Mouse (Mus musculus): Measurements from ENCODE around the gene Rftn1. TPM values are rescaled to one million over a fixed set of nuclear protein-coding genes. Genes with fewer than 3 reads are reported as not detected.

The Rftn1 gene
- polyA plus RNA-seq, 1 experiment from 2014 or later = 14.7 TPM

GRCm38 (mm10) chr17:50158565-50158964 is 31.9 kb downstream of the Rftn1 start:
- no peak overlapping the region for H3K9ac ChIP-seq

GRCm38 (mm10) chr17:50157190-50158150 is 33.0 kb downstream of the Rftn1 start:
- ATAC-seq (replicated peaks; ENCODE audit: low FRiP score) = no peak
- WGBS = 89% methylated on average over 15 of the region's 15 CpGs
- H3K4me2 ChIP-seq = no peak overlapping the region
- no peak overlapping the region for H3K4me3 ChIP-seq (replicated peaks)
- no peaks in the 10 kb centered on the region for H3K27me3 ChIP-seq
- no peak overlapping the region for H3K9ac ChIP-seq
- no peaks in the 10 kb centered on the region for H3K4me1 ChIP-seq
- no peaks in the 10 kb centered on the region for H3K36me3 ChIP-seq
- H3K27ac ChIP-seq = no peak overlapping the region
- no peaks in the 10 kb centered on the region for H3K9me3 ChIP-seq (replicated peaks)

More at GRCm38 (mm10) chr17:50158565-50158964, 31.9 kb downstream of the Rftn1 start:
- Histone ChIP-seq H3K4me2 (no peak overlapping the region), H3K36me3 (no peaks in the 10 kb centered on the region), H3K27ac (no peak overlapping the region), H3K4me1 (no peaks in the 10 kb centered on the region), H3K27me3 (no peaks in the 10 kb centered on the region), H3K4me3 (replicated peaks) (no peak overlapping the region), H3K9me3 (replicated peaks) (no peaks in the 10 kb centered on the region)
- no peak for ATAC-seq (replicated peaks; ENCODE audit: low FRiP score)
- 90% methylated on average over 6 of the region's 6 CpGs for WGBS

GRCm38 (mm10) chr17:50152085-50152484 is 38.4 kb downstream of the Rftn1 start:
- ATAC-seq (replicated peaks; ENCODE audit: low FRiP score) = no peak
- no peak overlapping the region for H3K4me2 ChIP-seq

GRCm38 (mm10) chr17:50151208-50151723 is 39.2 kb downstream of the Rftn1 start:
- no peaks in the 10 kb centered on the region for H3K9me3 ChIP-seq (replicated peaks)
- H3K36me3 ChIP-seq = no peaks in the 10 kb centered on the region
- WGBS = 87% methylated on average over 7 of the region's 7 CpGs
- no peak overlapping the region for H3K9ac ChIP-seq
- no peak overlapping the region for H3K27ac ChIP-seq
- H3K4me2 ChIP-seq = no peak overlapping the region
- H3K4me3 ChIP-seq (replicated peaks) = no peak overlapping the region
- H3K27me3 ChIP-seq = no peaks in the 10 kb centered on the region
- ATAC-seq (replicated peaks; ENCODE audit: low FRiP score) = no peak
- H3K4me1 ChIP-seq = peaks cover 6% of the 10 kb centered on the region; the same call in 1 of the 2 replicates

More at GRCm38 (mm10) chr17:50152085-50152484, 38.4 kb downstream of the Rftn1 start:
- Histone ChIP-seq H3K27me3 (no peaks in the 10 kb centered on the region), H3K4me3 (replicated peaks) (no peak overlapping the region), H3K9ac (no peak overlapping the region), H3K27ac (no peak overlapping the region), H3K4me1 (peaks cover 6% of the 10 kb centered on the region; the same call in 1 of the 2 replicates), H3K36me3 (no peaks in the 10 kb centered on the region), H3K9me3 (replicated peaks) (no peaks in the 10 kb centered on the region)
- WGBS = 93% methylated on average over 5 of the region's 5 CpGs

- Histone ChIP-seq H3K27ac (peak overlapping the region; percentile 37; the same call in 1 of the 2 replicates), H3K4me3 (replicated peaks) (no peak overlapping the region), H3K27me3 (no peaks in the 10 kb centered on the region), H3K9me3 (replicated peaks) (no peaks in the 10 kb centered on the region), H3K9ac (no peak overlapping the region), H3K4me1 (peaks cover 6% of the 10 kb centered on the region; the same call in 1 of the 2 replicates), H3K4me2 (peak overlapping the region; percentile 38), H3K36me3 (no peaks in the 10 kb centered on the region)
- ATAC-seq (replicated peaks; ENCODE audit: low FRiP score) = no peak
- WGBS = 56% methylated on average over 16 of the region's 16 CpGs
Measured at GRCm38 (mm10) chr17:50150416-50151207, 39.9 kb downstream of the Rftn1 start.

- Histone ChIP-seq H3K4me1 (peaks cover 6% of the 10 kb centered on the region; the same call in 1 of the 2 replicates), H3K9ac (no peak overlapping the region), H3K4me2 (peak overlapping the region; percentile 38), H3K36me3 (no peaks in the 10 kb centered on the region), H3K27me3 (no peaks in the 10 kb centered on the region), H3K9me3 (replicated peaks) (no peaks in the 10 kb centered on the region), H3K4me3 (replicated peaks) (no peak overlapping the region), H3K27ac (peak overlapping the region; percentile 37; the same call in 1 of the 2 replicates)
- no peak for ATAC-seq (replicated peaks; ENCODE audit: low FRiP score)
- 50% methylated on average over 14 of the region's 14 CpGs for WGBS
Measured at GRCm38 (mm10) chr17:50149690-50150210, 40.7 kb downstream of the Rftn1 start.

GRCm38 (mm10) chr17:50147831-50148587 is 42.5 kb downstream of the Rftn1 start:
- 94% methylated on average over 12 of the region's 12 CpGs for WGBS
- H3K27ac ChIP-seq = no peak overlapping the region
- no peaks in the 10 kb centered on the region for H3K27me3 ChIP-seq
- no peak overlapping the region for H3K4me2 ChIP-seq
- no peaks in the 10 kb centered on the region for H3K9me3 ChIP-seq (replicated peaks)
- peaks cover 6% of the 10 kb centered on the region; the same call in 1 of the 2 replicates for H3K4me1 ChIP-seq
- no peak for ATAC-seq (replicated peaks; ENCODE audit: low FRiP score)
- H3K36me3 ChIP-seq = no peaks in the 10 kb centered on the region
- H3K9ac ChIP-seq = no peak overlapping the region
- H3K4me3 ChIP-seq (replicated peaks) = no peak overlapping the region

GRCm38 (mm10) chr17:50143354-50143753 is 47.1 kb downstream of the Rftn1 start:
- Histone ChIP-seq H3K4me2 (no peak overlapping the region), H3K4me1 (no peaks in the 10 kb centered on the region), H3K27ac (no peak overlapping the region), H3K36me3 (no peaks in the 10 kb centered on the region), H3K9me3 (replicated peaks) (no peaks in the 10 kb centered on the region), H3K27me3 (no peaks in the 10 kb centered on the region), H3K9ac (no peak overlapping the region), H3K4me3 (replicated peaks) (no peak overlapping the region)
- 82% methylated on average over 10 of the region's 10 CpGs for WGBS
- ATAC-seq (replicated peaks; ENCODE audit: low FRiP score) = no peak

- Histone ChIP-seq H3K4me2 (no peak overlapping the region), H3K27me3 (no peaks in the 10 kb centered on the region), H3K9me3 (replicated peaks) (no peaks in the 10 kb centered on the region), H3K4me1 (no peaks in the 10 kb centered on the region), H3K27ac (no peak overlapping the region), H3K4me3 (replicated peaks) (no peak overlapping the region), H3K36me3 (no peaks in the 10 kb centered on the region), H3K9ac (no peak overlapping the region)
- 80% methylated on average over 8 of the region's 8 CpGs for WGBS
- ATAC-seq (replicated peaks; ENCODE audit: low FRiP score) = no peak
Measured at GRCm38 (mm10) chr17:50142553-50142952, 47.9 kb downstream of the Rftn1 start.

- Histone ChIP-seq H3K27me3 (no peaks in the 10 kb centered on the region), H3K4me2 (no peak overlapping the region), H3K36me3 (no peaks in the 10 kb centered on the region), H3K4me3 (replicated peaks) (no peak overlapping the region), H3K9ac (no peak overlapping the region), H3K4me1 (no peaks in the 10 kb centered on the region), H3K27ac (no peak overlapping the region), H3K9me3 (replicated peaks) (no peaks in the 10 kb centered on the region)
- 94% methylated on average over 7 of the region's 7 CpGs for WGBS
- ATAC-seq (replicated peaks; ENCODE audit: low FRiP score) = no peak
Measured at GRCm38 (mm10) chr17:50142151-50142550, 48.3 kb downstream of the Rftn1 start.

- Histone ChIP-seq H3K4me1 (no peaks in the 10 kb centered on the region), H3K9ac (no peak overlapping the region), H3K4me3 (replicated peaks) (no peak overlapping the region), H3K9me3 (replicated peaks) (no peaks in the 10 kb centered on the region), H3K4me2 (no peak overlapping the region), H3K27ac (no peak overlapping the region), H3K36me3 (no peaks in the 10 kb centered on the region), H3K27me3 (no peaks in the 10 kb centered on the region)
- WGBS = 69% methylated on average over 9 of the region's 9 CpGs
- ATAC-seq (replicated peaks; ENCODE audit: low FRiP score) = no peak
Measured at GRCm38 (mm10) chr17:50136060-50136459, 54.4 kb downstream of the Rftn1 start.
